Mouse (Mus musculus): ENCODE data around the gene Syngr3. TPM values are rescaled to one million over a fixed set of nuclear protein-coding genes. Genes with fewer than 3 reads are reported as not detected.

Syngr3 gene
- polyA plus RNA-seq (2012; rRNA removed): 4.1 and 4.6 TPM in 2 replicates

GRCm38 (mm10) chr17:24689251-24690081 lies at the start of gene Syngr3:
Gene Syngr3 (minus strand): TSS chr17:24689955.

GRCm38 (mm10) chr17:24736330-24737051 lies 46.7 kb upstream of the Syngr3 start, which contains the start of gene Msrb1:
Gene Msrb1 (plus strand): TSS chr17:24736642.

GRCm38 (mm10) chr17:24727618-24728017 lies 37.9 kb upstream of the Syngr3 start, which contains the start of gene Rpl3l:
Gene Rpl3l (plus strand): TSS chr17:24727820.

GRCm38 (mm10) chr17:24724184-24724583 lies 34.4 kb upstream of the Syngr3 start, which contains the start of gene Ndufb10:
Gene Ndufb10 (minus strand): TSS chr17:24724478.

GRCm38 (mm10) chr17:24717943-24718342 lies 28.2 kb upstream of the Syngr3 start, which contains the start of the genes Rnf151 and Rps2:
Gene Rnf151 (minus strand): TSS chr17:24718063.
Gene Rps2 (plus strand): TSS chr17:24718116.

GRCm38 (mm10) chr17:24706982-24707800 lies 17.4 kb upstream of the Syngr3 start, which contains the start of gene Tbl3:
Gene Tbl3 (minus strand): TSS chr17:24707660.

GRCm38 (mm10) chr17:24696011-24696697 lies 6.4 kb upstream of the Syngr3 start, which contains the start of the genes Gfer and Noxo1:
Gene Gfer (minus strand): TSS chr17:24696156.
Gene Noxo1 (plus strand): TSS chr17:24696234.

GRCm38 (mm10) chr17:24669545-24670245 lies 20.1 kb downstream of the Syngr3 start, which contains the start of gene Zfp598:
Gene Zfp598 (plus strand): TSS chr17:24669687.

GRCm38 (mm10) chr17:24658017-24658758 lies 31.6 kb downstream of the Syngr3 start, which contains the start of gene Npw:
Gene Npw (minus strand): TSS chr17:24658457.

GRCm38 (mm10) chr17:24650070-24650616 lies 39.6 kb downstream of the Syngr3 start, which contains the start of gene Slc9a3r2:
Gene Slc9a3r2 (minus strand): TSS chr17:24650327.

Other genes starting within 250 kb of the Syngr3 start
- gene Dnase1l2, start 246.8 kb downstream of the Syngr3 start, polyA plus RNA-seq (2012; rRNA removed): 8.1 and 11.0 TPM in 2 replicates
- 86.5 and 103 TPM in 2 replicates for gene E4f1, start 219.6 kb downstream of the Syngr3 start, polyA plus RNA-seq (2012; rRNA removed)
- 161 and 194 TPM in 2 replicates for gene Pgp, start 219.6 kb downstream of the Syngr3 start, polyA plus RNA-seq (2012; rRNA removed)
- gene Bricd5, start 216.1 kb downstream of the Syngr3 start, polyA plus RNA-seq (2012; rRNA removed): 2.0 and 2.5 TPM in 2 replicates
- gene Mlst8, start 210.9 kb downstream of the Syngr3 start, polyA plus RNA-seq (2012; rRNA removed): 45.6 and 60.0 TPM in 2 replicates
- gene Caskin1, start 201.4 kb downstream of the Syngr3 start, polyA plus RNA-seq (2012; rRNA removed): 1.5 and 1.7 TPM in 2 replicates
- 179 and 213 TPM in 2 replicates for gene Traf7, start 162.0 kb downstream of the Syngr3 start, polyA plus RNA-seq (2012; rRNA removed)
- 0.26 and 1.8 TPM in 2 replicates for gene Rab26, start 155.7 kb downstream of the Syngr3 start, polyA plus RNA-seq (2012; rRNA removed)
- gene Pkd1, start 140.1 kb downstream of the Syngr3 start, polyA plus RNA-seq (2012; rRNA removed): 80.1 and 86.9 TPM in 2 replicates
- 126 and 137 TPM in 2 replicates for gene Tsc2, start 57.3 kb downstream of the Syngr3 start, polyA plus RNA-seq (2012; rRNA removed)
- gene Nthl1, start 57.3 kb downstream of the Syngr3 start, polyA plus RNA-seq (2012; rRNA removed): 8.2 and 8.6 TPM in 2 replicates
- gene Slc9a3r2, start 39.6 kb downstream of the Syngr3 start, polyA plus RNA-seq (2012; rRNA removed): 81.0 and 93.6 TPM in 2 replicates
- gene Npw, start 31.5 kb downstream of the Syngr3 start, polyA plus RNA-seq (2012; rRNA removed): 0.44 and 0.66 TPM in 2 replicates
- gene Zfp598, start 20.3 kb downstream of the Syngr3 start, polyA plus RNA-seq (2012; rRNA removed): 124 and 127 TPM in 2 replicates
- gene Gfer, start 6.2 kb upstream of the Syngr3 start, polyA plus RNA-seq (2012; rRNA removed): 59.1 and 69.9 TPM in 2 replicates
- 235 and 246 TPM in 2 replicates for gene Noxo1, start 6.3 kb upstream of the Syngr3 start, polyA plus RNA-seq (2012; rRNA removed)
- 43.3 and 49.1 TPM in 2 replicates for gene Tbl3, start 17.7 kb upstream of the Syngr3 start, polyA plus RNA-seq (2012; rRNA removed)
- gene Rnf151, start 28.1 kb upstream of the Syngr3 start, polyA plus RNA-seq (2012; rRNA removed): not detected in 2 replicates
- 3,267 and 3,407 TPM in 2 replicates for gene Rps2, start 28.2 kb upstream of the Syngr3 start, polyA plus RNA-seq (2012; rRNA removed)
- gene Ndufb10, start 34.5 kb upstream of the Syngr3 start, polyA plus RNA-seq (2012; rRNA removed): 285 and 351 TPM in 2 replicates
- 0.10 and 0.13 TPM in 2 replicates for gene Rpl3l, start 37.9 kb upstream of the Syngr3 start, polyA plus RNA-seq (2012; rRNA removed)
- gene Msrb1, start 46.7 kb upstream of the Syngr3 start, polyA plus RNA-seq (2012; rRNA removed): 91.4 and 133 TPM in 2 replicates
- gene Hs3st6, start 63.0 kb upstream of the Syngr3 start, polyA plus RNA-seq (2012; rRNA removed): 0.24 and 0.30 TPM in 2 replicates
- gene Meiob, start 114.3 kb upstream of the Syngr3 start, polyA plus RNA-seq (2012; rRNA removed): not detected in 2 replicates
- 165 and 180 TPM in 2 replicates for gene Hagh, start 150.2 kb upstream of the Syngr3 start, polyA plus RNA-seq (2012; rRNA removed)
- 34.9 and 43.1 TPM in 2 replicates for gene Fahd1, start 160.4 kb upstream of the Syngr3 start, polyA plus RNA-seq (2012; rRNA removed)
- 4.1 and 4.8 TPM in 2 replicates for gene Igfals, start 176.0 kb upstream of the Syngr3 start, polyA plus RNA-seq (2012; rRNA removed)
- gene Nubp2, start 196.4 kb upstream of the Syngr3 start, polyA plus RNA-seq (2012; rRNA removed): 28.4 and 29.3 TPM in 2 replicates
- gene Spsb3, start 196.7 kb upstream of the Syngr3 start, polyA plus RNA-seq (2012; rRNA removed): 112 and 128 TPM in 2 replicates
- gene Eme2, start 205.1 kb upstream of the Syngr3 start, polyA plus RNA-seq (2012; rRNA removed): 40.2 and 43.2 TPM in 2 replicates
- 233 and 246 TPM in 2 replicates for gene Mrps34, start 205.2 kb upstream of the Syngr3 start, polyA plus RNA-seq (2012; rRNA removed)
- gene Nme3, start 206.5 kb upstream of the Syngr3 start, polyA plus RNA-seq (2012; rRNA removed): 66.8 and 90.4 TPM in 2 replicates
- gene Mapk8ip3, start 247.0 kb upstream of the Syngr3 start, polyA plus RNA-seq (2012; rRNA removed): 75.9 and 79.6 TPM in 2 replicates